Mouse (Mus musculus) cortical plate, adult 2 months (tissue): ENCODE results near the gene Hpn. TPM values are rescaled to one million over a fixed set of nuclear protein-coding genes. Genes with fewer than 3 reads are reported as not detected.

Experiments
- H3K27ac ChIP-seq: fragments of 200-500 bp; 2 replicates; pipeline ENCODE4 v1.5.1; 2012; ENCODE audit warnings: low read length, control low read depth, inconsistent platforms; ENCODE audit not compliant: insufficient read depth
- H3K4me1 ChIP-seq: fragments of 200-500 bp; 2 replicates; pipeline ENCODE4 v1.6.1; 2011; ENCODE audit warnings: low read length; ENCODE audit not compliant: control insufficient read depth, insufficient read depth
- H3K4me3 ChIP-seq: fragments of 200-500 bp; 2 replicates; pipeline ENCODE4 v1.5.1; 2011; ENCODE audit warnings: mild to moderate bottlenecking, low read length, control low read depth; ENCODE audit not compliant: insufficient read depth
- CTCF ChIP-seq: fragments of 200-500 bp; IDR thresholded peaks from 2 replicates; pipeline ENCODE4 v1.5.1; 2011; ENCODE audit warnings: mild to moderate bottlenecking, control low read depth, low read length; ENCODE audit not compliant: insufficient read depth; ENCODE audit errors: extremely low read depth
- POLR2A ChIP-seq: fragments of 200-500 bp; IDR thresholded peaks from 2 replicates; pipeline ENCODE4 v1.6.1; 2011; ENCODE audit warnings: mild to moderate bottlenecking, low read length, control low read depth; ENCODE audit not compliant: insufficient read depth; ENCODE audit errors: extremely low read depth
- polyA plus RNA-seq: library from polyadenylated mRNA; depleted of rRNA; stranded (reverse); fragments of >200 nt; gene quantifications from 2 replicates; pipeline ENCODE4 v1.2.3, GENCODE M21; 2012

The Hpn gene
- polyA plus RNA-seq, 1 experiment: 4.2 TPM

GRCm38 (mm10) chr7:31126211-31126751 is 11.2 kb upstream of the Hpn start:
- no peak for TF ChIP-seq POLR2A
- TF ChIP-seq CTCF: no peak
- Histone ChIP-seq H3K27ac (peak overlapping the region; percentile 96), H3K4me1 (peaks cover 3% of the 10 kb centered on the region; the same call in 1 of the 2 replicates), H3K4me3 (peak overlapping the region; percentile 84)

- no peak for TF ChIP-seq POLR2A
- no peak for TF ChIP-seq CTCF
- Histone ChIP-seq H3K4me3 (peak overlapping the region; percentile 84), H3K4me1 (peaks cover 3% of the 10 kb centered on the region; the same call in 1 of the 2 replicates), H3K27ac (no peak overlapping the region)
Measured at GRCm38 (mm10) chr7:31125116-31125515, 10.0 kb upstream of the Hpn start.

GRCm38 (mm10) chr7:31124381-31124780 is 9.3 kb upstream of the Hpn start:
- H3K27ac ChIP-seq: no peak overlapping the region
- peak overlapping the region; percentile 84 for H3K4me3 ChIP-seq
- peaks cover 3% of the 10 kb centered on the region; the same call in 1 of the 2 replicates for H3K4me1 ChIP-seq
- TF ChIP-seq CTCF: no peak
- no peak for TF ChIP-seq POLR2A

GRCm38 (mm10) chr7:31123697-31124096 is 8.6 kb upstream of the Hpn start:
- H3K27ac ChIP-seq: no peak overlapping the region
- H3K4me1 ChIP-seq: peaks cover 4% of the 10 kb centered on the region; the same call in 1 of the 2 replicates
- TF ChIP-seq POLR2A (no peak), CTCF (no peak)
- H3K4me3 ChIP-seq: no peak overlapping the region

- TF ChIP-seq POLR2A (no peak), CTCF (no peak)
- Histone ChIP-seq H3K4me3 (no peak overlapping the region), H3K4me1 (peaks cover 4% of the 10 kb centered on the region; the same call in 1 of the 2 replicates), H3K27ac (no peak overlapping the region)
Measured at GRCm38 (mm10) chr7:31122641-31123631, 7.8 kb upstream of the Hpn start.

- H3K27ac ChIP-seq: no peak overlapping the region
- no peak overlapping the region for H3K4me3 ChIP-seq
- TF ChIP-seq POLR2A (no peak), CTCF (no peak)
- peaks cover 5% of the 10 kb centered on the region for H3K4me1 ChIP-seq
Measured at GRCm38 (mm10) chr7:31119556-31119955, 4.5 kb upstream of the Hpn start.

GRCm38 (mm10) chr7:31118486-31118885 is 3.4 kb upstream of the Hpn start:
- Histone ChIP-seq H3K27ac (no peak overlapping the region), H3K4me3 (no peak overlapping the region), H3K4me1 (peaks cover 4% of the 10 kb centered on the region)
- TF ChIP-seq POLR2A (no peak), CTCF (no peak)

- TF ChIP-seq CTCF (no peak), POLR2A (no peak)
- peaks cover 4% of the 10 kb centered on the region for H3K4me1 ChIP-seq
- no peak overlapping the region for H3K27ac ChIP-seq
- H3K4me3 ChIP-seq: no peak overlapping the region
Measured at GRCm38 (mm10) chr7:31117465-31117864, 2.4 kb upstream of the Hpn start.

- TF ChIP-seq CTCF (no peak), POLR2A (no peak)
- Histone ChIP-seq H3K4me1 (peaks cover 4% of the 10 kb centered on the region), H3K27ac (no peak overlapping the region), H3K4me3 (no peak overlapping the region)
Measured at GRCm38 (mm10) chr7:31116721-31117145, 1.6 kb upstream of the Hpn start.
